Mouse (Mus musculus): ENCODE measurements around the gene Nlk.

GRCm38 (mm10) chr11:78602781-78603180, 94.4 kb downstream of the Nlk start:
- TF ChIP-seq CTCF (IDR thresholded peaks at IDR 0.05; ENCODE audit: low read depth, low read length) = no peak
- TF ChIP-seq POLR2A (IDR thresholded peaks at IDR 0.05; ENCODE audit: extremely low read depth, insufficient read depth, low read length) = no peak

Data from liver, adult 2 months (tissue).